In the genomic region with DNA sequence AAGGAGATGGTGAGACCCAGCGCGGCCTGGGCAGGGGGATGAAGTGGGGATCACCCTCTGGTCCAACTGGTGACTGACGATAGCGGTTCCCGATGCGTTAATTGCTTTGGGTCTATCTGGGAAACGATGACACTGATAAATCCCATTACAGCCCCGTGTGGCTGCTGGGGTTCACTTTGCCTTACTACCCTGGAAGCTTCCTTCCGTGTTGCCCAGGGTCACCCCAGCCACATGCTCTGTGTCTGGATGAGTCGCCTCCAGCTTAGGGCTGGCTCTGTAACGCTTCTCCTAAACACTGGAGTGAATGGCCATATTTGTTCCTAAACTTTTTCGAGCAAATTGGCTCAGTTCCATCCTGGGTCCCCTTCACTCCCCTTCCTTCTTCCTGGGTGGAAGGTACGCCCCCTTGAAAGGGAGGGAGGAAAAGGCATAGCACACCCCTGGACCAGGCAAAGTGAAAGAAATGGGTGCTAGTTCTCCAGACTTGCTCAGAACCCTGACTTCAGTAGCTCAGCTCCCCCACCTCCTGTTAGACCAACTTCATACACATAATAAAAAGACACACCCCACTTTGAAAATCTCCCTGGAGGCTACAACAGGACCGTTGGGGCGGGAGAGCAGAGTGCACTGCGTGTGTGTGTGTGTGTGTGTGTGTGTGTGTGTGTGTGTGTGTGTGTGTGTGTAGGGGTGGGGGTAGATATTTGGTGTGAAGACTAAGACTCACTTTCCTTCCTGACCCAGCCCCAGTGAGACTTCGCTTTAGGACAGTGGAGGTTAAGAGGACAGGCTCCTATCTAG, we compare ENCODE assay signal across 8 mouse cellular contexts. TPM values are rescaled to one million over a fixed set of nuclear protein-coding genes. Genes with fewer than 3 reads are reported as not detected.
A peak's percentile ranks its signal among the peaks of the same experiment; 100 is the strongest.
DNase-seq lines count a peak whose midpoint lies in the region; ATAC-seq and TF ChIP-seq lines count a peak whose summit lies in the region.

No protein-coding gene starts in this region.

- peaks cover 28% of the 10 kb centered on the region for H3K27me3 ChIP-seq in forebrain, embryonic 12.5 days
- H3K27me3 ChIP-seq in limb, embryonic 14.5 days (ENCODE audit: control insufficient read depth, insufficient read depth, low read length), result peaks cover 60% of the 10 kb centered on the region

- H3K36me3 ChIP-seq in forebrain, embryonic 12.5 days (replicated peaks), result peaks cover 9% of the 10 kb centered on the region
- H3K36me3 ChIP-seq in limb, embryonic 14.5 days (ENCODE audit: control insufficient read depth, insufficient read depth, low read length), result peaks cover 7% of the 10 kb centered on the region; the same call in 1 of the 2 replicates

- H3K4me3 ChIP-seq in forebrain, embryonic 12.5 days (replicated peaks), result peak overlapping the region; percentile 82
- H3K4me3 ChIP-seq in limb, embryonic 14.5 days (replicated peaks; ENCODE audit: low read length), result peak overlapping the region; percentile 40

- peaks cover 77% of the 10 kb centered on the region for H3K4me1 ChIP-seq in forebrain, embryonic 12.5 days
- peaks cover 55% of the 10 kb centered on the region for H3K4me1 ChIP-seq in limb, embryonic 14.5 days (ENCODE audit: control insufficient read depth, insufficient read depth, low read length)

- 0 out of 2 replicates have a peak, but pooled peaks cover 3% of the 10 kb centered on the region for H3K9me3 ChIP-seq in forebrain, embryonic 12.5 days
- no peaks in the 10 kb centered on the region for H3K9me3 ChIP-seq in limb, embryonic 14.5 days (ENCODE audit: control insufficient read depth, low read length)

- no peak for ATAC-seq in forebrain, embryonic 12.5 days (ENCODE audit: low FRiP score)
- ATAC-seq in limb, embryonic 14.5 days (ENCODE audit: low FRiP score, low read depth), result no peak

- peak overlapping the region; percentile 94 for H3K9ac ChIP-seq in forebrain, embryonic 12.5 days
- H3K9ac ChIP-seq in limb, embryonic 14.5 days (ENCODE audit: low read depth, low read length, severe bottlenecking), result peak overlapping the region; percentile 38

- H3K27ac ChIP-seq in forebrain, embryonic 12.5 days, result peak overlapping the region; percentile 99
- H3K27ac ChIP-seq in limb, embryonic 14.5 days (replicated peaks; ENCODE audit: low read depth, low read length), result 0 out of 2 replicates have a peak overlapping the region, but pooled peaks have one; percentile 1

- peak overlapping the region; percentile 83 for H3K4me2 ChIP-seq in forebrain, embryonic 12.5 days
- peak overlapping the region; percentile 91 for H3K4me2 ChIP-seq in limb, embryonic 14.5 days (replicated peaks; ENCODE audit: low read depth, low read length, severe bottlenecking)

- DNase-seq in embryo, embryonic 10 days (ENCODE audit: low spot score), result peak; percentile 26
- no peak for DNase-seq in embryo, embryonic 11 days
- peak; percentile 65 for DNase-seq in CD4-positive helper T cell, adult 2 months (ENCODE audit: low read depth, low spot score)
- DNase-seq in limb, embryonic 14.5 days (ENCODE audit: low spot score), result no peak
- peak; percentile 38 for DNase-seq in neural tube, embryonic 10.5 days (ENCODE audit: extremely low spot score, low spot score)
- no peak for DNase-seq in layer of hippocampus, adult 11-12 months (ENCODE audit: low spot score)
- no peak for DNase-seq in adrenal gland, adult 8-10 months

- no peak for TF ChIP-seq POLR2A in limb, embryonic 14.5 days (IDR thresholded peaks at IDR 0.05; ENCODE audit: borderline replicate concordance, extremely low read depth, insufficient read depth, insufficient read length)

- WGBS in forebrain, embryonic 12.5 days, result under 1% methylated on average over 16 of the region's 17 CpGs
- 4% methylated on average over 17 of the region's 17 CpGs for WGBS in limb, embryonic 14.5 days

RNA-seq across cellular contexts. Expression of a gene that starts 0.9 kb away (rescaled TPM):
- polyA plus RNA-seq in forebrain, embryonic 12.5 days (2016; fragmentation: Nextera tagmentation; extraction: Ambion mirVana), result 30.9 and 32.8 TPM in 2 replicates
- 38.9 and 48.2 TPM in 2 replicates for polyA plus RNA-seq in limb, embryonic 14.5 days (2012; rRNA removed)
- polyA plus RNA-seq in limb, embryonic 14.5 days (2014; fragmentation: Nextera tagmentation; extraction: Ambion mirVana), result 19.2 and 21.4 TPM in 2 replicates
- 10 to 100 TPM; 11.6 to 18.9 (median 17.2) TPM for total RNA-seq in adrenal gland, adult 8-10 months (2022)

RNA-seq across cellular contexts. Expression of a gene that starts 40.8 kb away (rescaled TPM):
- polyA plus RNA-seq in forebrain, embryonic 12.5 days (2016; fragmentation: Nextera tagmentation; extraction: Ambion mirVana), result 84.5 and 88.0 TPM in 2 replicates
- 118 and 180 TPM in 2 replicates for polyA plus RNA-seq in limb, embryonic 14.5 days (2012; rRNA removed)
- polyA plus RNA-seq in limb, embryonic 14.5 days (2014; fragmentation: Nextera tagmentation; extraction: Ambion mirVana), result 57.5 and 66.3 TPM in 2 replicates
- 100 to 1,000 TPM in 1 of 4 experiments, 10 to 100 TPM in 3; 49.8 to 100 (median 77.4) TPM for total RNA-seq in adrenal gland, adult 8-10 months (2022)

RNA-seq across cellular contexts. Expression of a gene that starts 43.2 kb away (rescaled TPM):
- not detected in 2 replicates for polyA plus RNA-seq in forebrain, embryonic 12.5 days (2016; fragmentation: Nextera tagmentation; extraction: Ambion mirVana)
- 0.18 and 0.19 TPM in 2 replicates for polyA plus RNA-seq in limb, embryonic 14.5 days (2012; rRNA removed)
- not detected in 2 replicates for polyA plus RNA-seq in limb, embryonic 14.5 days (2014; fragmentation: Nextera tagmentation; extraction: Ambion mirVana)
- not detected for total RNA-seq in adrenal gland, adult 8-10 months (2022)

Comparison
In these comparisons a context has a peak if more than half of its experiments do, and no peak if none do; other contexts are left out.
1. DNase-seq: peak in embryo, embryonic 10 days (single experiment), CD4-positive helper T cell, adult 2 months (single experiment) and neural tube, embryonic 10.5 days (single experiment); none in embryo, embryonic 11 days (single experiment), limb, embryonic 14.5 days (single experiment), layer of hippocampus, adult 11-12 months (single experiment) and adrenal gland, adult 8-10 months (single experiment).